Mouse (Mus musculus): ENCODE results near the gene Rmi2. TPM values are rescaled to one million over a fixed set of nuclear protein-coding genes. Genes with fewer than 3 reads are reported as not detected.

Rmi2 gene
- polyA plus RNA-seq, 1 experiment, result 4.8 TPM

DNA sequence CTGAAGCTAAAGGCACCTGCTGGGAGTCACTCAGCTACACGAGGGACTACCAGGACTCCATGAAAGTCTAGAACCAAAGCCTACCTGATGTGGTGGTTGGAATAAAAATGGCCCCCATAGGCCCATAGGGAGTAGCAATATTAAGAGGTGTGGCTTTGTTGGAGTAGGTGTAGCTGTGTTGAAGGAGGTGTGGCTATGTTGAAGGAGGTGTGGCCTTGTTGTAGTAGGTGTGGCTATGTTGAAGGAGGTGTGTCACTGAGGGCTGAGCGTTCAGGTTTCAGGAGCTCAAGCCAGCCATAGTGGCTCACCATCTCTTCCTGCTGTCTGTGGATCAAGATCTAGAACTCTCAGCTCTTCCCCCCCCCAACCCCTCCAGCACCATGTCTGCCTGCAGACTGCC, 105.8 kb downstream of the Rmi2 start:
- TF ChIP-seq POLR2A (IDR thresholded peaks at IDR 0.05; ENCODE audit: borderline replicate concordance, control insufficient read depth, low read depth, low read length) (no peak), CTCF (IDR thresholded peaks at IDR 0.05; ENCODE audit: control insufficient read depth, insufficient read depth, low read length) (no peak)
- Histone ChIP-seq H3K4me3 (replicated peaks; ENCODE audit: control insufficient read depth, low read depth, low read length) (no peak overlapping the region), H3K4me1 (ENCODE audit: control insufficient read depth, insufficient read depth, low read length) (peaks cover 1% of the 10 kb centered on the region; the same call in 1 of the 2 replicates), H3K27ac (ENCODE audit: control insufficient read depth, insufficient read depth, low read depth, low read length, poor library complexity) (no peak overlapping the region)
- WGBS, result 79% methylated on average over 2 of the region's 2 CpGs

Other genes with a start within 250 kb of the Rmi2 start
- 2.8 and 4.8 TPM in 2 replicates for gene Socs1, start 49.5 kb upstream of the Rmi2 start, polyA plus RNA-seq (2011; ENCODE audit: insufficient read depth, insufficient read length, low replicate concordance, missing spikeins)
- gene Tnp2, start 46.4 kb upstream of the Rmi2 start, polyA plus RNA-seq (2011; ENCODE audit: insufficient read depth, insufficient read length, low replicate concordance, missing spikeins), result not detected in 2 replicates
- gene Prm3, start 44.1 kb upstream of the Rmi2 start, polyA plus RNA-seq (2011; ENCODE audit: insufficient read depth, insufficient read length, low replicate concordance, missing spikeins), result not detected in 2 replicates
- gene Prm2, start 38.9 kb upstream of the Rmi2 start, polyA plus RNA-seq (2011; ENCODE audit: insufficient read depth, insufficient read length, low replicate concordance, missing spikeins), result not detected in 2 replicates
- gene Prm1, start 29.2 kb upstream of the Rmi2 start, polyA plus RNA-seq (2011; ENCODE audit: insufficient read depth, insufficient read length, low replicate concordance, missing spikeins), result 4.6 TPM in 1 of 2 replicates, not detected in the other
- gene Gm11172, start 22.1 kb upstream of the Rmi2 start, polyA plus RNA-seq (2011; ENCODE audit: insufficient read depth, insufficient read length, low replicate concordance, missing spikeins), result not detected in 2 replicates
- 12.6 and 21.6 TPM in 2 replicates for gene Snn, start 225.9 kb downstream of the Rmi2 start, polyA plus RNA-seq (2011; ENCODE audit: insufficient read depth, insufficient read length, low replicate concordance, missing spikeins)
- 21.6 and 41.1 TPM in 2 replicates for gene Litaf, start 231.1 kb downstream of the Rmi2 start, polyA plus RNA-seq (2011; ENCODE audit: insufficient read depth, insufficient read length, low replicate concordance, missing spikeins)